Mouse (Mus musculus) adrenal gland, postnatal 14 days (tissue): ENCODE results near the gene Rap1gap2. TPM values are rescaled to one million over a fixed set of nuclear protein-coding genes. Genes with fewer than 3 reads are reported as not detected.

ENCODE experiments used
- DNase-seq: peaks from one replicate; pipeline ENCODE4 v3.0.0; 2021; ENCODE audit warnings: mixed read lengths
- total RNA-seq: library from RNA; stranded (reverse); gene quantifications from 2 replicates; pipeline ENCODE4 v1.2.3, GENCODE M21; 2021

The Rap1gap2 gene
- total RNA-seq, 1 experiment from 2014 or later = 12.8 TPM

DNA sequence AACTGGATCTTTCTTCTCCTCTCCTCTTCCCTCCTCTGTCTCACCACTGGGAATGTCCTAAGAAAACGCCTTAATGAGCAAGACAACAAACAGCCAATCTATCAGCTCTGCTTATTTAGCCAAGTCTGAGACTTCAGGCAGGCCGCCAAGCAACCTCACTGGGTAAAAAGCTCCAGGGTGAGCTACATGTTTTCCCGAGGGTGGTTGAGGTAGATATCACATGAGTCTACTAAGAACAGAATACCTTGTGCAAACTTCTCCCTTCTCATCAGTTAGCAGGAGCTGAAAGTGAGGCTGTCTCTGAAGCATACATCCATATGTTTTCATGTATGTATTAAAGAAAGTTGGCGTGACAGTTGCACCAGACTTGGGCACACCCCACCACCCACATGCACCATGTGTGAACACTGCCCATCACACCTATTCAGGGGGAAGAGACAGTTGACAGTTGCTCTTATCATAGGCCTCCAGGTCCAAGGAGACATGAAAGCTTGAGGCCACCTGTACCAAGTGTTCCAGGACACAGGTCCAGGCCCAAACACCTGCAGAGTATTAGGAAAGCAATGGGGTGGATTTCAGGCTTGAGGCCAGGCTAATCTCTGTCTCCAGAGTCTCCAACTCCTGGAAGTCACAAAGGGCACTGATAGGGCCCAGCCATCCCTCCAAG is 35.8 kb downstream of the Rap1gap2 start:
- peak; percentile 58 for DNase-seq

DNA sequence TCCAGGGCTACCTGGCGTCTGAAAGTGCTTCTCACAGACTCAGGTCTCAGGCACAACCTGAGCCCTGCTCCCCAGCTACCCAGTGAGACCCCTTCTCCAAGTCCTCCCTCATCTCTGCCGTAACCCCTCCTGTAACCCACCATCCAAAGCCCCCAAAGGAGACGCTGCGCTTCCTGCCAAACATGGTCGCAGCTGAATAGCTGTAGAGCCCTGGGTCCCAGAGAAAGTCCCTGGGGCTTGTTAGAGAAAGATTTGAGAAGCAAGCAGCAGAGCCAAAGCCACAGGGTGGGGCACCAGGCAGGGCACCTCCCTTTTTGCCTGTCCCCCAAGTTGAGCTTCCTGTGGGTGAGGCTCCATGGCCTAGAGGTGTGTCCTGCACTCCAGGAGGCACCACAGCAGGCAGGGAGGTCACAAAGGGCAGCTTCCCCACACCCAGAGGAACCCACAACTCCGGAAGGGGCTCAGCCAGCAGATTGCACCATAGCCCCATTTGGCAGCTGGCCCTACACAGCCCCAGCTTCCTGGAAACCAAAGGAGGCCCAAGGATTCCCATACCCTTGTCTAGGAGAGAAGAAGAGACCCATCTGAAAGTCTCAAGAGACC is 38.2 kb downstream of the Rap1gap2 start:
- DNase-seq = peak; percentile 40

DNA sequence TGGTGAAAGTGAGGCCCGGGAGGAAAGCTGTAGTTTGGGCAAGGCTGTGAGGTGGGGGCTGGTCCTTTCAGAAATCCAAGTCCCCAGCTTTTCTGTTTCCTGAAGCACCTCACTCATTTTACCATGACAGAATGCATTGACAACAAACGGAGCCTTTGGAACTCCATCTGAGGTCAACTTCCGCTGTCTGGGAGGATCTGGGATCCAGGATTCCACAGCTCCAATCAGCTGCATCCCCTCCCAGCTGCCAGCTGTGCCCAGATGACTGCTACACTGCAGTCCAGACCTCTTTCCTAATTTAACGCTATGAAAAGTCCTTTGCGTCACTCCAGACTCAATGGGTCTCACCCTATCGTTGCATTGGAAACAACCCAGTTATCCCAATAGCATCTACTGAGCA is 41.0 kb downstream of the Rap1gap2 start:
- DNase-seq = no peak

DNA sequence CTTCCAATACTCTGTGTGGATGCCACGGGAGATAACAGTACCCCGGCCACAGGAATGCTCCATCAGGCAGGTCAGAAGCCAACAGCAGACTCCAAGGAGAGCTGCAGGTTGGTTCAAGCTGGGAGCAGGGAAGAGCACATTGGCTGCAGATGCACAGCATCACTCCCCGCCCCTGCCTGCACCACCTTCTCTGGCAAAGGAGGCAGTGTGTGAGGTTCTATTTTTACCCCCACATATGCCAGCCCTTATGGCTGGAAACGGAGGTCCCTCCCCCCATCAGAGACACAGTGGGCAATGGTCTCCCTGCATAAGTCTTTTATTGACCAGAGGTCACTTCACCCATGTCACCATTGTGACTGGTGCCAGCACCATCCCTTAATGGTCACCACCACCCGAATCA is 42.3 kb downstream of the Rap1gap2 start:
- DNase-seq = no peak

DNA sequence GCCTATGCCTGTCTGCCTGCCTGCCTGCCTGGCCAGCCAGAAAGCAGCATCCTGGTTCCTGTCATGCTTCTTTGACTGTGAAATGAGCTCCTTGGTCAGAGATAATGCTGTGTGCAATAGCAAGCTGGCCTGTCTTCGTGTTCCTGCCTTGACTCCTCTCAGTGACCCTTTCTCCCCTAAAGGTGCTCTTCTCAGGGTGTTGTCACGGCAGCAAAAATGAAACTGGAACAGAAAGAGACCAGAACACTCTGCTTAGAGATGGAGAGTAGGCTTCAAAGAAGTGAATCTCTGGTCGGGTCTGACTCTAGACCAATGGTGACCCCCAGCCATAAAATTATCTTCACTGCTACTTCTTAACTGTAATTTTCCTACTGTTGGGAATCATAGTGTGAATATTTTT is 42.7 kb downstream of the Rap1gap2 start:
- no peak for DNase-seq

DNA sequence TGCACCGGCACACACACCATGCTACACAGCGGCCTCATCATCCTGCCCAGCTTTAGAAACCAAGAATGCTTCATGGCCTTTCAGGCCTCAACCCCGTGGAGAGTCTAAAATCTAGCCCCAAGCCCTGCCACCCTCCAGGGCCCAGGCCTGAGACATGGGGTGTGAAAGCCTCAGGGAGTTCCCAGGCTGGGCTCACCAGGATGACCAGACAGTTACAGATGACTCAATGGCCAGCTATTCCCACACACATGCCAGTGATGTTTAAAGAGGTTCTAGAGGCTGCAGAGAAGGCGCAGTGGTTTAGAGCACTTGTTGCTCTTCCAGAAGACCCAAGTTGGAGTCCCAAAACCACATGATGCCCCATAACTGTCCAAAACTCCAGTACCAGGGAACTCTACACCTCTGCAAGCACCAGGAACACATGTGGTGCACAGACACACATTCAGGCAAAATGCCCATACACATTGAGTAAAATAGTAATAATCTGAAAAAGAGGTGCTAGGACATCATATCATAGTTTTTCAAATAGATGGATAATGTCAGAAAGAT is 44.3 kb downstream of the Rap1gap2 start:
- no peak for DNase-seq

DNA sequence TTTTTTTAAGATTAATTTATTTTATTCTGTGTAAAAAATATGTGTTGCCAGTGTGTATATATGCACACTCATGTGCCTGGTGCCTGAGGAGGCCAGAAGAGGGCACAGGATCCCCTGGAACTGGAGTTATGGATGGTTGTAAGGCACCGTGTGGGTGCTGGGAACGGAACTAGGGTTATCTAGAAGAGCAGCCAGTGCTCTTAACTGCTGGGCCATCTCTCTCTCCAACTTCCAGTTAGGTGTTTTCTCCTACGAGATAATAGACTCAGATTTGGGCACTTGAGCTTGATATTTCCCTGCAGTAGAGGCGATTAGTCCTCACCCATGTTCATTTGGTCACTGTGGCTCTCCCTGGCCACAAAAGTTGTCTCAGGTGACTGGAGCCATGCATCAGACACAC is 49.3 kb downstream of the Rap1gap2 start:
- DNase-seq = no peak

DNA sequence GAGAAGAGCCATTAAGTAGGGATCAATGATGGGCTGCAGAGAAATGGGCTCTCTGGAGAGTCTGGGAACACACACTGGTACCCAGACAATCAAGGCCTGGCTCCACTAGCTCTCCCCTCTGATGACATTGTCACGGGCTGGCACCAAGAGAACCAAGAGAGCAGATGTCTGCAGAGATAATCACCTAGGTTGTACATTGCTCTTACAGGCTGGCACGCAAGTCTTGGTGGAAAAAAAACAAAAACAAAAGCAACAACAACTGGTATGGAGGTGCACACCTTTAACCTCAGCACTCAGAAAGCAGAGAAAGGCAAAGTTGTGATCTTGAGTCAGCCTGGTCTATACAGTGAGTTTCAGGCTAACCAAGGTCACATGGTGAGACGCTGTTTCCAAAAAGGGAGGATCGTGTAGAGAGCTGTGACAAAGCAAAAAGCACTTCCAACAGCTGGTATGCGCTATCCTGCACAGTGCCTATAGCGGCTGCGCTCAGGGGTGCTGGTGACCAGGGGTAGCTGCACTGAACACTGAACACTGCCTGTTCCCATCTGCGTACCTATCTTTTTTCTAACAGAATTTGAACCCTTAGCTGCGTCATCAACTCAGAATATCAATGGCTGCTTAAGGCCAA is 50.0 kb downstream of the Rap1gap2 start:
- no peak for DNase-seq

DNA sequence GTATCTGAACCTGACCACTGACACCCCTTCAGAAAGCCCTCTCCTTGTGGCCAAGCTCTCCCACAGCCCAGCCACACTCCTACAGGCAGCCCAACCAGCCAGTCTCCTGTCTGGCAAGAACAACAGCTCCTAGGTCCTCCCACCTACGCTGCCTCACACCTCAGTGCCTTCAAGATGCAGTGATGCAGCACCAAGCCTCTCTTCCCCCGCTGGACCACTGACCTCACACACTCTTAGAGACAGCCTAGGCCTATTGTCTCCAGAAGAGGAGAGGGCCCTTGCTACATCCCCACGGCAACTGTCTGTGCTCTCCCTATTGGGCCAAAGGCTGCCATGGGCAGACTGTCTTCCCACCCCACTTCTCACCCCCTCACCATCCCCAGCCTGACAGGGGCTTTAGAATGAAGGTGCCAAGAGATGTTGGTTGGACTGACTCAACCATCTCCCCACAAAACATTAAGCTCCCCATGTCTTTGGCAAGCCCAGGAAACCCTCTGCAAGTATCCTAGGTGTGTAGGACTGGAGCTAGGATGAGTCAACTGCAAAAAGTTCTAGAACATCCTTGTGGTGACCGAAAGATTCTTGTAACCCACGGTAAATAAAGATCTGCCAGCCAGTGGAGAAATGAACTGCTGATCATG is 50.8 kb downstream of the Rap1gap2 start:
- DNase-seq = no peak

DNA sequence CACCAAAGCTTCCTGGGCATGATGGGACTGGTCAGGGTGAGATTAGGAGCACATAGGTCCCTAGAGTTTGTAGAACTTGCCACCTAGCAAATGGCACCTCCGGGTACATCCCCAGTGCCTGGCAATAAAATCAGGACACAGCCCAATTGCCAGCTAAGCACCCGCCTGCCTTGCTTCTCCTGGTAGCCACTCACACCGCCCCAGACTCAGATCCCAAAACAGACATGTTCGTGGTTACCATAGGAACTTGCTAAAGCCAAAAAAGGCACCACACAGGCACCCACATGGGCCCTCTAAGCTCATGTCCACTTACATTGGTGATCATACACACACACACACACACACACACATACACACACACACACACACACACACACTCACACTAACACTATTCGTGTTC is 51.8 kb downstream of the Rap1gap2 start:
- no peak for DNase-seq

DNA sequence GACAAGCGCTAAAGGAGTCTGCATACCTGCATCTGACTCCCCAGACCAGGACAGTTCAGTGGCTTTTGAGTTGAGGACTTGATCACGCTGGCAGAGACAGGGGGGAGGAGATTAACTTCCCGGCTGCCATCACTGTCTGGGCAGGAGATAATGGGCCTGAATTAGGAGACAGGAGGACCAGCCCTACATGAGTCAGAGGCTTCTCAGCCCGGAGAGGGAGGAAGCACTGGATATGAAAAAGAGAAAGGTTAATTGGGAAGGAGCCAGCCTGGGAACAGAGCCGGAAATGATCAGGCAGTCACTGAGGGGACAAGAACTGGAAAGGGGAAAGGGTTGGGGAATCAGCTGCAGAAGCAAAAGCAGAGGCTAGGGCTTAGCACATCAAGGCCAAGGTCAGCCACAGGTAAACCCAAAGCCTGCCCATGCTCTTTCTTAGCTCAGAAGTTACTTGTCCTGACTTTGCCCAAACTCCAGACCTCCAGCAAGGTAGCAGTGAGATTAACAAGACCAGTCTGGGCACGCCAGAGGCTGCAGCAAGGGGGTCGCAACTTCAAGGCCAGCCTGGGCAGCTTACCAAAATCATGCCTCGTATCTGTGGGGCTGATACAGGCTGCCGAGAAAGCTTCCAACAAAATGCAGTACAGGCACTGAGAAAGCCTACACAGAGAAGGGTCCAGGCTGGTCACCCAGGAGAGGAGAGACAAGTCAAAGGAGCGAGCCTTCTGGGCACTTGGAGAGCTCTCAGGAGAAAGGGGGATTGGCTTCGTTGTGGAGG is 53.1 kb downstream of the Rap1gap2 start:
- peak; percentile 67 for DNase-seq

DNA sequence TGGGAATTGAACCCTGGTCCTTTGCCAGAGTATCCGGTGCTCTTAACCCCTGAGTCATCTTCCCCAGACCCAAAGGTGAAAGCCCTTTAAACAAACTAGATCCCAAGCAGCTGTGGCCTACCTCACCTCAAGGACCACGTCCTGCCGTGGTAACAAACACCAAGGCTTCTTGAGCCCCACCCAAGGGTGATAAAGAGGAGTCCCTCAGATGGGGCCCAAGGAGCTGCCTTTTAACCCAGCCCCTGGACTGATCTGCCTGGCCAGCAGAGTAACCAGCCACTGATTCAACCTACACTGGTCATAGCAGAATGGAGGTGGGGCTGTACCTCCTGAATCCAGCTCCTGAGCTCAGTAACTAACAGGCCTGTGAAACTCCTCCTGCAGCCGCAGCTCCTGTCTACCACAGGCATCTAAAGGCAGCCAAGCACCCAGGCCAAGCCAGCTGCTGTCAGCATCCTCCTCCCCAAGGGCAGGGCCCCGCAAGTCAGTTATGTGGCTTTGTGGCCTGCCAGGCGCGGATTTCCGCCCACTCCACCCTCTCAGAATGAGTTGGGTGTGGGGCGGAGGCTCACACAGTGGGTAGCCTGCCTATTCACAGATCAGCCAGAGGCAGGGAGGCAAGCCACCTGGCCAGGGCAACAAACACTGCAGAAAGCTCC is 54.9 kb downstream of the Rap1gap2 start:
- peak; percentile 36 for DNase-seq

DNA sequence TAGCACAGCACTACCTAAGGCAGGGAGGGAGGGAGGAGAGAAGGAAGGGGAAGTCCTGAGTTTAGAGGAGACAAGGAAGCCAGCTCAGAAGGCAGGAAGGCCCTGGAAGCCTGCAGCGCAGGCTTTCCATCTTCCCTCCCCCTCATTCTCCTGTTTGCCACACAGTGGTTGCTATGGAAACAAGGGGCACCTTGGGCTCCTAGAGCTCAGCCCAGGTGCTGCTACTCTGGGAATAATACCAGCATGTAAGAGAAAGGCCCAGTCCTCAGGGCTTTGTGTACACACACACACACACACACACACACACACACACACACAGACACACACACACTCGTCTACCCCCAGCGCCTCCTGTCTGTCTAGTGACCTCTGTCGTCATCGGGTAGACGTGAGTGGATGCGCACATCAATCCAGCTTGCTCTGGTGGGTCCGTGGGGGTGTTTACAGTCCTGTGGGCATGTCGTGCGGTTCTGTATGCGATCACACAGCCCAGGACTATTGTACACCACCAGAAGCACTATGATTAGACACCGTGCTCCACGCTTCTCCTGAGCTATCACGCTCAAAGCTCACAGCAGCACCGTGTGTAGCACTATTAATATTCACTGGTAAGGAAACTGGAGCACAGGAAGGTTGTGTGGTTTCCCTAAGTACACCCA is 55.9 kb downstream of the Rap1gap2 start:
- no peak for DNase-seq

DNA sequence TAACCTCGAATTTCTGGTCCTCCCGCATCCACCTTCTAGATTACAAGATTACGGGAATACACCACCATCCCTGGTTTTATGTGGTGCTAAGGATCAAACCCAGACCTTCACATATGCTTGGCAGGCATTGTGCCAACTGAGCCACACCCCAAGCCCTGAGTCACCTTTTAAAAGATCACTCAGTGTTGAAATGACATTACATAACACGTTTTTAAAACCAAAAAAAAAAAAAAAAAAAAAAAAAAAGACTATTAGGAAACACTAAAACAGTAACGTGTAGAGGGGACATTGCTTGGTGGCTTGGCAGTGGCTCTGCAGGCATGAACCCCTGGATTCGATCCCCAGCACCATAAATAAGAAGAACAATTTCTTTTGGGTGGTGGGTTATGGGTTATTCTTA is 59.1 kb downstream of the Rap1gap2 start:
- DNase-seq = peak; percentile 52

DNA sequence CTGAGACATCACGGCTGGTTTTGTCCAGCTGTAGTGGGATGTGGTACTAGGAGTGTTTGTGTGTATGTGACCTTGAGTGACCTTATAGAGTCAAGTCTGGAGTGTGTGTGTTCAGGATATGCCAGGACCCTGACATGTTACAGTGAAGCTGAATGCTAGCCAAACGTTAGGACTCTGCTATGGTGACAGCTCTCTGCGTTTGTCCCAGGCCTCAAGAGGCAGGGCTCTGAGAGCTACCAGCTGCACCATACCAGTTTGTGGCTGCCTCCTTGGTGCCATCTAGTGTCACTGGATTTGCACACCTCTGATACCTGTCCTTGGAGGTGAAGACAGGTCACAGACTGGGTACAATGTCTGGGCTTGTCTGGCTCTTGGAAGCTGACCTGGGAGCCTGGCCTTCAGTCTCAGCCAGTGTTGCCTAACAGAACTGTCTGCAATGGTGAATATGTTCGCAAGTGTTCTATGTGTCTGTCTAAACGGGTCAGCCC is 60.1 kb downstream of the Rap1gap2 start:
- no peak for DNase-seq

DNA sequence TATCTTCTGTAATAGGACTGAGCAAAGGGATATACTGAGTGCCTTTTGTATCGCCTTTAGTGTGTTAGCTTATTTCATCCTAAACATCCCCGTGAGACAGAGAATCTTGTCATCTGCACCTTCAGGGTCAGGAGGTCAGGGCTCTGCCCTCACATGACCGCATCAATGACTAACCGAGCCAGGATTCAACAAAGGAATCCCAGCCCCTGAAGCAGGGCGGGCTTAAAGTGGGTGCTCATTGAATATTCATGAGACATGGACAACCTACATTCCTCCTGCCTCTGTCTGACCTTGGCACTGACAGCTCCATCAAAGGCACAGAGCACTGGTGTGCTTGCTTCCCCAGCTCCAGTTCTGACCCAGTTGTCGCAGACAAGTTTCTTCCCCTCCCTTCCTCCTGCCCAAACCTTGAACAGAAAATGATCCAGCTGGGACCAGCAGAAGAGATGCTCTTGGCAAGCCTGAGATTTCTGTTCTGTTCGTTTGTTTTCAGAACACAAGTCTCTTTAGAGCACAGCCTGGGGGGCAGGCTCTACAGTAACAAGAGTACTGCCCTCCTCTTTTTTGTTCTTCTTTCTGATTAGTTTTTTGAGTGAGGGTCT is 61.8 kb downstream of the Rap1gap2 start:
- peak; percentile 47 for DNase-seq

DNA sequence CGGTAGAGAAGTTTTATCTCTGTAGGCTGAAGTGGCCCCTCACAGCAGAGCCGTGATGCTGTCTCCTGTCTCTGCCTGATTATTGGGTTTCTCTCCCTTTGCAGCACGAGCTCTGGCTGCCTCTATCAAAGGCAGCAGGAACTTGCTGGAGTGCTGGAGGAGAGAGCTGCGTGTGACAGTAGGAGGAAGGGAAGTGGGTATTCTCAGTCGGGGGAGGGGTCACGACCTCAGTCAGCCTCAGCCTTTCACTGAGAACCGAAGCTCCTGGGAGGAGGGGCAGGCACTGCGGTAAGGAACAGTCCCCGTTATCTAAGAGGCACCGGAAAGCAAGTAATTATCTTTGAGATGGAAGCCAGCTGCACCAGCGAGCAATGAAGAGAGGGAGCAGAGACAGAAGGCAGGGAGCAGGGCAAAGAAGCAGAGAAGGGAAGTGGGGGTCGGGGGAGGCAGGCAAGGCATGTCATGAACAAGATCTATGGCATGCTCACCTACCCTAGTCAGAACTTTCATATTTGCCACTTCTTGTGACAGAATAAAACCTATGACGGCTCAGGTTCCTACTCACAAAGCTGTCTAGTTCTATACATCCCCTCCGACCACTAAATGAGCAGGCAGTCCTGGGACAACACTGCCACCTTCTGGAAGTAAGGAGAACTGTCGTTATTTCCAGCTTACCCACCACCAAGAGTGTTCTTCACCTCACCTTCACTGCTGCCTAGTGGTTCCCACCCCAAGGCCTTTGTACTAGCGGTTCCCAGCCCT is 63.6 kb downstream of the Rap1gap2 start:
- DNase-seq = peak; percentile 46

DNA sequence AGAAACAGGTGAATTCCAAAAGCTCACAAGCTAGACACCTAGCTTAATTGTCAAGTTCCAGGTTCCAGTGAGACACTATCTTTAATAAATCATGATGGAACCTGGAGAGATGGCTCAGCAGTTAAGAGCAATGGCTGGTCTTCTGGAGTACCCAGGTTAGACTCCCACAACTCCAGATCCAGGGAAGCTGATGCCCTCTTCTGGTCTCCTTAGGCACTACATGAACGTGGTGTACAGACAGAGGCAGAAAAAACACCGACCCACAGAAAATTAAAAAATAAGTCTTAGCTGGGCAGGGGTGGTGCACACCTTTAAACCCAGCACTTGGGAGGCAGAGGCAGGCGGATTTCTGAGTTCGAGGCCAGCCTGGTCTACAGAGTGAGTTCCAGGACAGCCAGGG is 64.5 kb downstream of the Rap1gap2 start:
- peak; percentile 66 for DNase-seq

DNA sequence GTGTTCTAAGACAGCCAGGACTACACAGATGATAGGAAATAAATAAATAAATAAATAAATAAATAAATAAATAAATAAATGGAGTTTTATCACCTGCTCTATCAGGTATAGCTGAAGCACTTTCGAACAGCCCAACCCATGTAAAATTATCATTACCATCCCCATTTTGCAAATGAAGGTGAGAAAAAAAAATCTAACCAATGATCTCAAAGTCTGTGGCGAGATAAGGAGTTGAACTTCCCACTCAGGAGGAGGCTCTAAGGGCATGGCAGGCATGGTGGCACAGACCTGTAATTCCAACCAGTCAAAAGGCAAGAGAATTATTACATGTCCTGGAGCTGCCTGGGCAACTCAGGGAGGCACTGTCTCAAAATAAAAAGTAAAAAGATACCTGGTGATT is 65.2 kb downstream of the Rap1gap2 start:
- DNase-seq = no peak

DNA sequence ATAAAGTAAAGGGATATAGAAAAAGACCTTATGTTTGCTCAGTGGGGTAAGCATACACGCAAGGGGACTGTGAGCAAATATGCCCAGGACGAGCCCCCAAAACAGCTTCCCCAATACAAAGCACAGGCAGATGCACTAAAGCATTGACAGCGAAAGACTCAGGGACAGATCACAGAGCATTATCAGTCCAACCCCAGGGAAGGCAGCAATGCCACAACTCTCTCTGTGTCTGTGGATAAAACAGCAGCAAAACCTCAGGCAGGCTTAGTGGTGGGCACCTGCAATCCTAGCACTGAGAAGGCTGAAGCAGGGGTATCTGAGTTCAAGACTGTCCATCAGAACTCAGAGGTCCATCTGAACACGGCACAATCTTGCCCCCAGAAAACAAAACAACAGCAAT is 73.4 kb downstream of the Rap1gap2 start:
- no peak for DNase-seq
